Mouse (Mus musculus): ENCODE measurements around the gene Sparcl1. TPM values are rescaled to one million over a fixed set of nuclear protein-coding genes. Genes with fewer than 3 reads are reported as not detected.

Gene Sparcl1
- polyA plus RNA-seq, 1 experiment from 2014 or later: 50.1 TPM

GRCm38 (mm10) chr5:104058021-104058420 lies 55.5 kb downstream of the Sparcl1 start:
- H3K36me3 ChIP-seq: peaks cover 53% of the 10 kb centered on the region

GRCm38 (mm10) chr5:104056295-104056694 lies 57.2 kb downstream of the Sparcl1 start:
- no peak overlapping the region for H3K4me2 ChIP-seq (replicated peaks)
- peaks cover 50% of the 10 kb centered on the region for H3K36me3 ChIP-seq
- WGBS: 85% methylated on average over 7 of the region's 7 CpGs
- no peak overlapping the region for H3K4me3 ChIP-seq
- no peak for ATAC-seq (ENCODE audit: insufficient number of reproducible peaks, insufficient read depth, low FRiP score, low TSS enrichment)
- H3K9ac ChIP-seq: no peak overlapping the region
- H3K9me3 ChIP-seq: no peaks in the 10 kb centered on the region
- no peaks in the 10 kb centered on the region for H3K4me1 ChIP-seq
- no peaks in the 10 kb centered on the region for H3K27me3 ChIP-seq
- no peak overlapping the region for H3K27ac ChIP-seq

More at GRCm38 (mm10) chr5:104058021-104058420, 55.5 kb downstream of the Sparcl1 start:
- Histone ChIP-seq H3K9me3 (no peaks in the 10 kb centered on the region), H3K4me1 (no peaks in the 10 kb centered on the region), H3K27me3 (no peaks in the 10 kb centered on the region), H3K4me2 (replicated peaks) (no peak overlapping the region), H3K27ac (no peak overlapping the region), H3K4me3 (no peak overlapping the region), H3K9ac (no peak overlapping the region)
- WGBS: 64% methylated on average over 15 of the region's 15 CpGs
- ATAC-seq (ENCODE audit: insufficient number of reproducible peaks, insufficient read depth, low FRiP score, low TSS enrichment): no peak

GRCm38 (mm10) chr5:104055816-104056215 lies 57.7 kb downstream of the Sparcl1 start:
- no peak overlapping the region for H3K4me2 ChIP-seq (replicated peaks)
- H3K9ac ChIP-seq: no peak overlapping the region
- H3K4me3 ChIP-seq: no peak overlapping the region
- no peaks in the 10 kb centered on the region for H3K27me3 ChIP-seq
- no peak overlapping the region for H3K27ac ChIP-seq
- peaks cover 50% of the 10 kb centered on the region for H3K36me3 ChIP-seq
- 75% methylated on average over 4 of the region's 4 CpGs for whole genome bisulfite sequencing
- no peak for ATAC-seq (ENCODE audit: insufficient number of reproducible peaks, insufficient read depth, low FRiP score, low TSS enrichment)
- no peaks in the 10 kb centered on the region for H3K9me3 ChIP-seq
- no peaks in the 10 kb centered on the region for H3K4me1 ChIP-seq

GRCm38 (mm10) chr5:104054938-104055337 lies 58.6 kb downstream of the Sparcl1 start:
- no peak for ATAC-seq (ENCODE audit: insufficient number of reproducible peaks, insufficient read depth, low FRiP score, low TSS enrichment)
- Histone ChIP-seq H3K4me1 (no peaks in the 10 kb centered on the region), H3K27ac (no peak overlapping the region), H3K27me3 (no peaks in the 10 kb centered on the region), H3K4me3 (no peak overlapping the region), H3K9ac (no peak overlapping the region), H3K36me3 (peaks cover 51% of the 10 kb centered on the region), H3K9me3 (no peaks in the 10 kb centered on the region), H3K4me2 (replicated peaks) (no peak overlapping the region)
- 91% methylated on average over 4 of the region's 4 CpGs for WGBS

GRCm38 (mm10) chr5:104052956-104053355 lies 60.6 kb downstream of the Sparcl1 start:
- WGBS: 55% methylated on average over 8 of the region's 8 CpGs
- Histone ChIP-seq H3K27ac (no peak overlapping the region), H3K9ac (no peak overlapping the region), H3K36me3 (peaks cover 40% of the 10 kb centered on the region), H3K9me3 (no peaks in the 10 kb centered on the region), H3K27me3 (no peaks in the 10 kb centered on the region), H3K4me3 (no peak overlapping the region), H3K4me2 (replicated peaks) (no peak overlapping the region), H3K4me1 (0 out of 2 replicates have a peak, but pooled peaks cover under 1% of the 10 kb centered on the region)
- no peak for ATAC-seq (ENCODE audit: insufficient number of reproducible peaks, insufficient read depth, low FRiP score, low TSS enrichment)

GRCm38 (mm10) chr5:104048139-104048538 lies 65.4 kb downstream of the Sparcl1 start:
- H3K4me3 ChIP-seq: peak overlapping the region; percentile 74
- H3K9ac ChIP-seq: no peak overlapping the region
- ATAC-seq (ENCODE audit: insufficient number of reproducible peaks, insufficient read depth, low FRiP score, low TSS enrichment): no peak
- H3K36me3 ChIP-seq: peaks cover 27% of the 10 kb centered on the region
- H3K27ac ChIP-seq: no peak overlapping the region
- H3K4me2 ChIP-seq (replicated peaks): peak overlapping the region; percentile 71
- no peaks in the 10 kb centered on the region for H3K9me3 ChIP-seq
- 0 out of 2 replicates have a peak, but pooled peaks cover 3% of the 10 kb centered on the region for H3K4me1 ChIP-seq
- no peaks in the 10 kb centered on the region for H3K27me3 ChIP-seq
- 53% methylated on average over 4 of the region's 4 CpGs for WGBS

GRCm38 (mm10) chr5:104047200-104048105 lies 66.1 kb downstream of the Sparcl1 start:
- H3K4me1 ChIP-seq: 0 out of 2 replicates have a peak, but pooled peaks cover 3% of the 10 kb centered on the region
- no peak for ATAC-seq (ENCODE audit: insufficient number of reproducible peaks, insufficient read depth, low FRiP score, low TSS enrichment)
- peaks cover 22% of the 10 kb centered on the region for H3K36me3 ChIP-seq
- H3K9me3 ChIP-seq: no peaks in the 10 kb centered on the region
- whole genome bisulfite sequencing: 7% methylated on average over 19 of the region's 19 CpGs
- peak overlapping the region; percentile 74 for H3K4me3 ChIP-seq
- H3K4me2 ChIP-seq (replicated peaks): peak overlapping the region; percentile 71
- peak overlapping the region; percentile 88 for H3K27ac ChIP-seq
- no peaks in the 10 kb centered on the region for H3K27me3 ChIP-seq
- H3K9ac ChIP-seq: peak overlapping the region; percentile 67

GRCm38 (mm10) chr5:104046256-104047199 lies 67.0 kb downstream of the Sparcl1 start, which contains the start of gene Nudt9:
Gene Nudt9 (plus strand): TSS chr5:104046306.
- Histone ChIP-seq H3K4me1 (0 out of 2 replicates have a peak, but pooled peaks cover 3% of the 10 kb centered on the region), H3K4me3 (peak within 1 kb of the TSS; percentile 74), H3K9me3 (no peaks in the 10 kb centered on the region), H3K27ac (peak within 1 kb of the TSS; percentile 88), H3K36me3 (peaks cover 13% of the 10 kb centered on the region), H3K9ac (peak within 1 kb of the TSS; percentile 67), H3K4me2 (replicated peaks) (peak within 1 kb of the TSS; percentile 71), H3K27me3 (no peaks in the 10 kb centered on the region)
- 5% methylated on average over 90 of the region's 90 CpGs for WGBS
- peak; percentile 98 for ATAC-seq (ENCODE audit: insufficient number of reproducible peaks, insufficient read depth, low FRiP score, low TSS enrichment)

- Histone ChIP-seq H3K27me3 (no peaks in the 10 kb centered on the region), H3K4me3 (no peak overlapping the region), H3K4me1 (0 out of 2 replicates have a peak, but pooled peaks cover 3% of the 10 kb centered on the region), H3K27ac (no peak overlapping the region), H3K9ac (no peak overlapping the region), H3K4me2 (replicated peaks) (no peak overlapping the region), H3K36me3 (no peaks in the 10 kb centered on the region), H3K9me3 (no peaks in the 10 kb centered on the region)
- ATAC-seq (ENCODE audit: insufficient number of reproducible peaks, insufficient read depth, low FRiP score, low TSS enrichment): no peak
- WGBS: 67% methylated on average over 2 of the region's 2 CpGs
Observed at GRCm38 (mm10) chr5:104043704-104044103, 69.8 kb downstream of the Sparcl1 start.

- H3K4me3 ChIP-seq: no peak overlapping the region
- no peak overlapping the region for H3K9ac ChIP-seq
- 0 out of 2 replicates have a peak, but pooled peaks cover 3% of the 10 kb centered on the region for H3K4me1 ChIP-seq
- no peak overlapping the region for H3K27ac ChIP-seq
- WGBS: 85% methylated on average over 2 of the region's 2 CpGs
- H3K4me2 ChIP-seq (replicated peaks): no peak overlapping the region
- ATAC-seq (ENCODE audit: insufficient number of reproducible peaks, insufficient read depth, low FRiP score, low TSS enrichment): no peak
- H3K36me3 ChIP-seq: no peaks in the 10 kb centered on the region
- no peaks in the 10 kb centered on the region for H3K27me3 ChIP-seq
- H3K9me3 ChIP-seq: no peaks in the 10 kb centered on the region
Observed at GRCm38 (mm10) chr5:104042906-104043305, 70.6 kb downstream of the Sparcl1 start.

GRCm38 (mm10) chr5:104039154-104039932 lies 74.2 kb downstream of the Sparcl1 start:
- no peak overlapping the region for H3K4me3 ChIP-seq
- WGBS: 71% methylated on average over 6 of the region's 6 CpGs

More at GRCm38 (mm10) chr5:104039154-104039932, 74.2 kb downstream of the Sparcl1 start:
- ATAC-seq (ENCODE audit: insufficient number of reproducible peaks, insufficient read depth, low FRiP score, low TSS enrichment): no peak
- H3K9me3 ChIP-seq: no peaks in the 10 kb centered on the region
- no peaks in the 10 kb centered on the region for H3K4me1 ChIP-seq
- H3K27me3 ChIP-seq: no peaks in the 10 kb centered on the region
- no peak overlapping the region for H3K27ac ChIP-seq
- no peak overlapping the region for H3K4me2 ChIP-seq (replicated peaks)
- H3K9ac ChIP-seq: no peak overlapping the region
- H3K36me3 ChIP-seq: no peaks in the 10 kb centered on the region

All from embryonic facial prominence, embryonic 12.5 days (tissue).